Mouse (Mus musculus) macrophage (primary cell): ENCODE measurements around the gene Gsta3. TPM values are rescaled to one million over a fixed set of nuclear protein-coding genes. Genes with fewer than 3 reads are reported as not detected.

ENCODE experiments used
- H3K27ac ChIP-seq: fragments of 350-480 bp; formaldehyde crosslinking; 2 replicates; pipeline ENCODE4 v1.9.0; 2021
- H3K36me3 ChIP-seq: fragments of 350-480 bp; formaldehyde crosslinking; 2 replicates; pipeline ENCODE4 v1.9.0; 2021; ENCODE audit errors: inconsistent target
- H3K4me3 ChIP-seq: fragments of 350-480 bp; formaldehyde crosslinking; 2 replicates; pipeline ENCODE4 v1.9.0; 2021; ENCODE audit errors: inconsistent target
- H3K79me2 ChIP-seq: fragments of 350-480 bp; formaldehyde crosslinking; 2 replicates; pipeline ENCODE4 v1.9.0; 2021; ENCODE audit errors: inconsistent target
- WGBS: methylation state at CpG from one replicate; pipeline ENCODE4 v1.1.7; 2026; ENCODE audit warnings: inconsistent platforms; ENCODE audit not compliant: missing documents; 5-methylcytosine and 5-hydroxymethylcytosine counted together
- polyA plus RNA-seq: library from polyadenylated mRNA; stranded (reverse); fragments of 250-400 nt; gene quantifications from 3 replicates; pipeline ENCODE4 v1.2.4, GENCODE M21; 2018; ENCODE audit warnings: inconsistent platforms

Gsta3 gene
- polyA plus RNA-seq, 1 experiment from 2014 or later = 0.49 TPM

GRCm38 (mm10) chr1:21301686-21302085 is 61.3 kb downstream of the Gsta3 start:
- Histone ChIP-seq H3K27ac (no peak overlapping the region), H3K79me2 (no peaks in the 10 kb centered on the region), H3K36me3 (no peaks in the 10 kb centered on the region), H3K4me3 (no peak overlapping the region)
- 94% methylated on average over 3 of the region's 3 CpGs for WGBS

GRCm38 (mm10) chr1:21304174-21304573 is 63.8 kb downstream of the Gsta3 start:
- Histone ChIP-seq H3K27ac (no peak overlapping the region), H3K79me2 (no peaks in the 10 kb centered on the region), H3K36me3 (no peaks in the 10 kb centered on the region), H3K4me3 (no peak overlapping the region)
- WGBS = 87% methylated on average over 3 of the region's 3 CpGs

DNA sequence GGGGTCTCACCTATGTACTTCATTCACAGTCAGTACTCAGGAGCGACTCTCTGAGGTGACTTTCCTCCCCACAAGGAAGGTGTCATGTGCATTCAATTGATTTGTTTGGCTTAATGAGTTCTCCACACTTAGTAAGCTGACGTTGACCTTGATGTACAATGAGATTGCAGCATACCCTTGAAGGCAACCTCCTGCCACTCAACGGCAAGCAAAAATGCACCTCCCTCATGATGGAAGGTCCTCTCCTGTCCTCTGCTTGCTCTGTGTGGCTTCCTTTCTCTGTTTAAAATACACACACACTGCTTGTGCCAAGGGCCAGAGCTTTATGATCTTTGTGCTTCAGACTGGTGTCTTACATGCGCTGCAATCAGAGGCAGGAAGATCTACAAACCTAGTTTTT is 64.3 kb downstream of the Gsta3 start:
- H3K36me3 ChIP-seq = no peaks in the 10 kb centered on the region
- 94% methylated on average over 4 of the region's 4 CpGs for WGBS
- no peak overlapping the region for H3K27ac ChIP-seq
- no peaks in the 10 kb centered on the region for H3K79me2 ChIP-seq
- no peak overlapping the region for H3K4me3 ChIP-seq

GRCm38 (mm10) chr1:21305443-21305842 is 65.1 kb downstream of the Gsta3 start:
- no peaks in the 10 kb centered on the region for H3K36me3 ChIP-seq
- no peak overlapping the region for H3K27ac ChIP-seq
- no peaks in the 10 kb centered on the region for H3K79me2 ChIP-seq
- WGBS = 85% methylated on average over 3 of the region's 3 CpGs
- H3K4me3 ChIP-seq = no peak overlapping the region

- 93% methylated on average over 2 of the region's 2 CpGs for WGBS
- H3K79me2 ChIP-seq = no peaks in the 10 kb centered on the region
- no peak overlapping the region for H3K4me3 ChIP-seq
- H3K27ac ChIP-seq = no peak overlapping the region
- H3K36me3 ChIP-seq = no peaks in the 10 kb centered on the region
Measured at GRCm38 (mm10) chr1:21314336-21314735, 73.9 kb downstream of the Gsta3 start.

Other genes with a start within 250 kb of the Gsta3 start
- gene Tram2, start 161.4 kb upstream of the Gsta3 start, polyA plus RNA-seq = 3.8 to 6.1 TPM (median 4.3 TPM) in 3 replicates
- 1.9 to 2.6 TPM (median 2.2 TPM) in 3 replicates for gene Tmem14a, start 22.0 kb upstream of the Gsta3 start, polyA plus RNA-seq
- gene Khdc1a, start 109.1 kb downstream of the Gsta3 start, polyA plus RNA-seq = not detected in 3 replicates
- not detected in 3 replicates for gene Khdc1c, start 127.7 kb downstream of the Gsta3 start, polyA plus RNA-seq
- gene Khdc1b, start 143.0 kb downstream of the Gsta3 start, polyA plus RNA-seq = not detected in 3 replicates